Mouse (Mus musculus): ENCODE results near the gene Timp2.

Timp2 gene

DNA sequence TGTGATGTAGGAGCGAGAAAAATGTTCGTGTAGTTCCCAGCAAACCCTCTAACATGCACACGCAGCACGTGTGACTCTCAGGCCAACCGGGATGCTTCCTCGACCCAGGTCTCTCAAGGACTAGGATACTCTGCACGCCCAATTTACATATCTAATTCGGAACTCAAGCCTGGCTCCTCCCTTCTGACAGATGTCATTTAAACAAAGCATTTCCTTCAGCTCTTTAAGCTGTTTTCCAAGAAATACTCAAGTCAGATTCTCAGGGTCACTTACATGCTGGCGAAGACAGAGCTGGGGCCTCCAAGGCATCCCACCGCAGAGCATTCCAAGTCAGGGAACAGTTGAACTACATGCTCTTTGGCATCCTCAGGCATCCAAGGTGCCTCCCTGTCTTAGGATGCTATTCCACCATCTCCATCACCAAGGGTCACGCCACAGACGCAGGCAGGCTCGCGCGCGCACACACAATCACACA lies 66.5 kb downstream of the Timp2 start:
- peak; percentile 19 for DNase-seq

DNA sequence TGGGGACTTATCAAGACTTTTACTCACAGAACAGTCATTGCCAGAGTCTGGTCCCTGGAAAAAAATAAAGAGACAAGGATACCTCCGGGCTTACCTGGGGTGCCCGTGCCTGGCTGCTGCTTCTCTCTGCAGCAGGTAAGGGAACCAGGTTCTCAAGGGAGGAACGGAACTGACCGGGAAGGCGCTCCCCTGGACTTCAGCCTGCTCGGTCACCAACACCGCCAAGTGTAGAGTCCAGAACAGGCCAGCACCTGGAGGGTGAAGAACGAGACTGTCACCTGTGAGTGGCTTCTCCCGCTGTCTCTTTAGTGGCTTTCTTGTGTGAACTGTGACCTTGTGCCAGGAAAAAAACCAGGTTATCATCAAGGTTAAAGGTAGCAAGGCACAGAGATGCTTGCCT lies 68.0 kb downstream of the Timp2 start:
- peak; percentile 36 for DNase-seq

DNA sequence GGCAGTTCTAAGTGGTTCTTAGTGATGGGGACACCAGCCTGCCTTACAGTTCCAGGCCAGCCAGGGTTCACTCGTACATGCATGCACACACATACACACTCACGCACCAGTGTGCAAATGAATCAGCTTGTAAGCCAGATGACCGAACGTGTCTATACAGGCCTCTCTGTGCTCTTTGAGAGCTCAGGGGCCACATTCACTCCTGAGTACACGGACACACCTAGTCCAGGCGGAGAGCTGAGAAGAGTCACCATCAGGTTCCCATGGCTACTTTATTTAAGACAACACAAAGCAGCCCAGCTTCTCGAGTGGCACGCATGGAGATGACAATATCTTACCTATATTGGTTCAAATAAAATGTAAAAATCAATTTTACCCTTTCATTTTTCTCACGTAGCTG lies 69.1 kb downstream of the Timp2 start:
- DNase-seq = no peak

DNA sequence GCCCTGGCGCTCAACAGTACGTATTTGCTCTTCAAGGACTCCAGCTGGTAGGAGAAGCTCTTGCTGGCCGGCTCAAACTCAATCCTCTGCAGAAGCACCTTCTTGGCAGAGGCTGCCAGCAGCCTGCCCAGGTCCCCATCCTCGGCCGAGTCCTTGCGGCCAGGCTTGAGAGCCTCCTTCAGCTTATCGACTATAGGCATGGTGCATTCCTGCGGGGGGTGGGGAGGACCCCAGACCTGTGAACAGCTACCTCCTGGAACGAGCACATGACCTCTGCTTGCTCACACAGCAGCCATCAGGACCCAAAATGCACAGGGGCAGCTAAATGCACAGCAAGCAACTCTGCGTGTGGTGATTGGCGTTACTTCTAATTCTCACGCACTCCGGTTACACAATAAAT lies 69.7 kb downstream of the Timp2 start:
- no peak for DNase-seq

DNA sequence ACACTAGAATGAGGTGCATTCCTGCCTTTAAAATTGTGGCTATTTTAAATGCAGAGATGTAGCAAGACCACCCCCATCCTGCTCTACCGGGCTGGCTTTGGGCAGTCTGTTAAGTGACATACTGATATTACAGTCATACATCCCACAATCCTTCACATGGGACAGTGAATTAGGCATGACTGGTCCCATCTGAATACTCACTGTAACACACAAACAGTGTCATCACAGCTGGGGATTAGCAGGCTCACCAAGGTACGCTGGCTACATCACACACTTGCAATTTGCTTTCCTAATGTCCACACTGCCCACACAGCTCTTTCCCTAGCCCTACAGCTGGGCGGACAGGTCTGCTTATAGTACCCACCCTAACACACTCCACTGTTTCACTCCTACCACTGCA lies 75.3 kb downstream of the Timp2 start:
- DNase-seq = no peak

DNA sequence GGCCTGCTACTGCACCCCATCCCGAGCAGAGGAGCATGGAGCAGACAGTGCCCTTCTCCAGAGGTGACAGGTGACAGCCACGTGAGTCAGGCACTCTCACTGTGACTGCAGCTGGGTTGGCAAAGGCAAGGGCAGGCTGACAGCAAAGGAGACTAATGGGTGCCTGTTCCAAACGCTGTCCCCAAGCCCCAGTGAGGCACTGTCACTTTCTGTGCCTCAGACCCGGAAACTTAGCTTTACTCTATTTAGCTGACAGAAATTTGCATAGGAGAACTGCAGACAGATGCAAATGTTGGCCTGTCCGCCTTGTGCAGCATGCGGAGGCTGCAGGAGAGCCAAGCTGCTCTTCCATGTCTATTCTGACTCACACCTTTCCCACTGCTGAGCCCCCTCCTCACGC lies 79.2 kb downstream of the Timp2 start:
- no peak for DNase-seq

DNA sequence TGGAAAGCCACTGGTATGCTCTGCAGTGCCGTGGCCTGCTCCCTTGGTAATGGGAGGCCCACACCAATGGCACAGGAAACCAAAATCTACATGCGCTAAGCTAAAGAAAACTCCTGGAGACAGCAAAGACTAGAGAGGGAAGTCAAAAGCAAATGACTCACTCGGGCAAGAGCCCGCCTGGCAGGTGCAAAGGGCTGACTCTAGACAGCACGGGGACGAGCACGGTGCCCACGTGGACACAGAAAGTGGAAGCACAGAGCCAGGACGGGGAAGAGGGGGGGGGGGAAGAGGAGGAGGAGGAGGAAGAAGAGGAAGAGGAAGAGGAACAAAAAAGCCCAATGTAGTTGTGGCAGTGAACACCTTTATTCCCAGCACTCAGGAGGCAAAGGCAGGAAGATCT lies 80.4 kb downstream of the Timp2 start:
- no peak for DNase-seq

DNA sequence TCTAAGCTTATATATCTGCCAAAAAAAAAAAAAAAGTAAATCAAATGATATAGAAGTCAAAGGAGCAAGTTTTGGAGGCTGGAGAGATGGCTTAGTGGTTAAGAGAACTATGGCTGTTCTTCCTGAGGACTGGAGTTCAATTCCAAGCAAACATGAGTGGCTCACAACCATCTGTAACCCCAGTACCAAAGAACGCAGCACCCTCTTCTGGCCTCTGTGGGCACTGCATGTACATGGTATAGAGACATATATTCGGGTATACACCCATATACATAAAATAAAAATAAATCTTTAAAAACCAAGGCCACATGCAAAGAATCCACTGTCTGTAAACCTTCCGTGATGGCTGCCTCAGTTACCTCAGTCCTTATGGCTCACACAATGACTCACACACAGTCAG lies 85.7 kb downstream of the Timp2 start:
- no peak for DNase-seq

DNA sequence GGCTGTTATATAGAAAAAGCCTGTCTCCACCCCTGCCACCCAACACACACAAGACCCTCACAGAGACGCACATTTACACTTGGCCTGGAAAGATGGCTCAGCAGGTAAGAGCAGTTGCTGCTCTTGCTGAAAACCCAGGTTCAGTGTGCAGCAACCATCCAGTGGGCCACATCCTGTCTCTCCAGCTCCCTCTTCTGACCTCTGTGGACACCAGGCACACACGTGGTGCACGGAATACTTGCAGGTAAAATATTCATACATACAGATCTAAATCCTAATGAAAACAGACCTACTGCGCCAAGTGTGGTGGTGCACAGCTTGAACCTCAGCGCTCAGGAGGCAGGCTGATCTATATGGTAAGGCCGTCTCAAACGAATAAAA lies 88.9 kb downstream of the Timp2 start:
- no peak for DNase-seq

DNA sequence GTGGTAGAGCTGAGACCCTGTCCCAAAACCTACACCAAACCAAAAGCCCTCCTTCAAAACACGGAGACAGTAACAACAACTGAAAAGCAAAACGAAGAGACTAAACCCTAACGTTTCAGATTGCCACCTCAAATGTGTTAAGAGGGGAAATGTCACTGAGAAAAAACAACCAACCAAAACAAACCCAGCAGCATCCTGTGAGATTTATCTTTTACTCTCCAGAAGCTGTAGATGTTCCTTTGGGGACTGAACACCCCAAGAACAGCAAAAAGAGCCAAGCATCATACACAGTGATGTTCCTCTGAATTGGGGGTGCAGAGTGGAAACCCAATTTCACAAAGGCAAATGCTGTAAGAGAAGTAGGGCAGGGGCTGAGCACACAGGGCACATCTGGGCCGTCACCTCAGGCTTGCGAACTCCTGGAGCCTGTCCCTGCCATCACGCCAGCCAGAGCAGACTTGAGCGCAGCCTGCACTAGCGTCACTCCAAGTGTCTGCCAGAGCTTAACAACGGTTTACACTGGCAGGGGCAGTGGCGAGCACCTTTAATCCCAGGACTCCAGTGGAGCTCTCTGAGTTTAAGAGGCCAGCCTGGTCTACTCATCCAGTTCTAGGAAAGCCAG lies 89.4 kb downstream of the Timp2 start:
- DNase-seq = no peak

DNA sequence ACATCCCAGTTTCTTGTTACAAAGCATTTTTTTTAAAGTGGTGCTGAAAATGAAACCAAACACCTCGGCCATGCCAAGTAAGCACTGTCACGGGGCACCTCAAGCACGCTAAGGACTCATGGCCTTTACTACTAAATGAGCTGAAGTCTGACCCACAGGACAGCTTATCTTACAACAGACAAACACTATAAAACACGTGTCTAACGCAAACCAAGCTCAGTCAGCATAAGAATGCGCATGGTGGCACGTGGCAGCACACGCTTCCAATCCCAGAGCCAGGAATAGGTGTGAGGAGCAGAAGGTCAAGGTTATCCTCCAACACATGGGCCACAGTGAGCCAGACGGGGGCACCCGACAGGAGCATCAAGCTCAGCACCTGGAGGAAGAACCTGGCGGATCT lies 89.9 kb downstream of the Timp2 start:
- peak; percentile 46 for DNase-seq

DNA sequence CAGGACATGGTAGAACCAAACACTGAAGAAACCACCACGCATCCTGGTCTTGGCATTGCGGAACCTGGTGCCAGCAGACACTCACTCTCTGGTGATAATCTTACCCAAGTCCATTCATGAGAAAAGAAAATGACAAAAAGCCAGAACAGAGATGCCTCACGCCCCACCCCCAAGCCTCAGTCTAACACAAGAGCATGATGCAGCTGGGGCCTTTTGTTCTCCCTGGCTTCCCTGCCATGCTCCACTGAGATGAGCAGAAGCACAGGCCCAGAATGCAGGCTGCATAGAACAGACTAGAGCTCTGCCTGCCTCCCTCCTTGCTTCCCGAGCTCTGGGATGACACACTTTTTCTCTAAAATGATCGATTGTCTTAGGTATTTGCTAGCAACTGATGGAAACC lies 92.4 kb downstream of the Timp2 start:
- no peak for DNase-seq

DNA sequence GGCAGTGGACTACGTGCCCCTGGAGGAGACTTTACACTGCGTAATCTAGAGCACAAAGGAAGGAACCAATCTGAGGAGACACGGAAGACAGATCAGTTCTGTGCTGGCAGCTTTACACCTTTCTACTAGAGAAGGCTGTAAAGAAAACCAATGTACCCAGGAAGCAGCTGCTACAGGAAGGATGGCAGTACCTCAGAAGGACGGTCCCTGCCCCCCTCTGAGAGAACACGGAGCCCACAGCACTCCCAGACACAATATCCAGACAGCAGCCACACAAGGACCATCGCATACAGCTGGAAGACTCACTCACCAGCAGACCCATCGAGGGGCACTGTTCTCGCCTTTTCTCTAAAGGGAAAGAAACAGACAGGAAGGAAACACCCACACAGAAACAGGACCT lies 95.5 kb downstream of the Timp2 start:
- no peak for DNase-seq

DNA sequence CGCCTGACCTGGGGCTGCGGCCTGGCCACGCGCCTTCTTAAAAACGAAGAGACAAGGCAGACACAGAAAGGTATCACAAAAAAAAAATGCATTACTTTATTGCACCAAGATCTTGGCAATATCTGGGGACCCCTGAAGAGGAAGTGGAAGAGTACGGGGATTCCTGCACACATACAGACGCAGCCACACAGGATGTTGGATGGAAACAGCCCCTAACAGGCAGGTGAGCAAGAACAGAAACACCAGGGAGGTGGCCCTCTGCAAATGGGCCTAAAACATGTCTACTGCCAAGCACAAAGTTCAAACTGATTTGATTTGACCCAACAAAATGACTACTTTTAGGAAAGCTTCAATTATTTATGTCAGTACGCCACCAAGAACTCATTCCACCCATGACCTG lies 96.0 kb downstream of the Timp2 start:
- no peak for DNase-seq

DNA sequence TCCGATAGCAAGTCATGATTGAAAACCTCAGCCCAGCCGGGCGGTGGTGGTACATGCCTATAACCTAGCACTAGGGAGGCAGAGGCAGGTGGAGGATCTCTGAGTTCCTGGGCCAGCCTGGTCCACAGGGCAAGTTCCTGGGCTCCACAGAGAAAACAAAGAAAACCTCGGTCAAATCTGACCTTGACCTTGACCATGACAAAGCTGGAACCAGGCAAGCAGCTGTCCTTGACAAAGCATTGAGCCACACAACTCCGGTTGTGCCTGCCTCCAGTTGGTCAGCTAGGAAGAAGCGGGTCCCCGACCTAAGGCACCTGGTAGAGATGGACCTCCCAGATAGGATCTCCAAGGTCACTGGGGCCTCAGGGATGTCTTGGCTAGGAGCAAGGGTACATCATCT lies 99.2 kb downstream of the Timp2 start:
- DNase-seq = no peak

DNA sequence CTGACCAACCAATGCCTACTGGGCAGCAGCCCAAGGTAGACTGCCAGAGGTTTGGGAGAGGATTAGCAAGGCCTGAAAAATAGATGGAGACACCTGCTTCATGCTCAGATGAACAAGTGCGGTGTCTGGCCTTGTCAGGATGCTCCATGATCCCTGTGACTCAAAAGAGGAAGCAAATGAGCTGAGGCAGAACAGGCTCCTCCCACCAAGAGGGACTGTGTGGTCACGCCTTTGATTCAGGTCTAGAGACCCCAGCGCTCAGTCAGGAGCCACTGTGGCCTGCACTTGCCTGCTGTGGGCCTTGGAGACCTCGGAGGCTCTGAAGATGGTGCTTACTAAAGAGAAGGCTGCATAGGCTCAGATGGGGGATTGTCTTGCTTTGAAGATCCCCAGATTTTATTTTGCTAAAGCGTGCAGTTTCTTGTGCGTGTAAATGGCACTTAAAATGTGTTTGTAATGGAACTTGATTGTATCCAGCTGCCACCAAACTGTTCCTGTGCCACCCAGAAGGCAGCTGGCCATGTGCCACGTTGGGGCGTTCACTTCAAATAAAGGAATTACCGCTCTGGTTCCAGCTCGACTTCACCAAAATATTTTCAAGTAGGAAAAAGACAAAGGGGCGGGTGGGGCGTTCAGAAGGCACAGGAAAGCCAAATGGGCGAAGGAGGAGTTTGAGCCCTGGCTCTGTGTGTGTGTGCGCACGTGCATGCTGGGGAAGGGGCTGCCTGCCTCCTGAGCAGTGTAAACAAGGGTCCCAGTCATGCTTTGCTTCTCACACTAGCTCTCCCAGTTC lies 101.2 kb downstream of the Timp2 start:
- peak; percentile 74 for DNase-seq

DNA sequence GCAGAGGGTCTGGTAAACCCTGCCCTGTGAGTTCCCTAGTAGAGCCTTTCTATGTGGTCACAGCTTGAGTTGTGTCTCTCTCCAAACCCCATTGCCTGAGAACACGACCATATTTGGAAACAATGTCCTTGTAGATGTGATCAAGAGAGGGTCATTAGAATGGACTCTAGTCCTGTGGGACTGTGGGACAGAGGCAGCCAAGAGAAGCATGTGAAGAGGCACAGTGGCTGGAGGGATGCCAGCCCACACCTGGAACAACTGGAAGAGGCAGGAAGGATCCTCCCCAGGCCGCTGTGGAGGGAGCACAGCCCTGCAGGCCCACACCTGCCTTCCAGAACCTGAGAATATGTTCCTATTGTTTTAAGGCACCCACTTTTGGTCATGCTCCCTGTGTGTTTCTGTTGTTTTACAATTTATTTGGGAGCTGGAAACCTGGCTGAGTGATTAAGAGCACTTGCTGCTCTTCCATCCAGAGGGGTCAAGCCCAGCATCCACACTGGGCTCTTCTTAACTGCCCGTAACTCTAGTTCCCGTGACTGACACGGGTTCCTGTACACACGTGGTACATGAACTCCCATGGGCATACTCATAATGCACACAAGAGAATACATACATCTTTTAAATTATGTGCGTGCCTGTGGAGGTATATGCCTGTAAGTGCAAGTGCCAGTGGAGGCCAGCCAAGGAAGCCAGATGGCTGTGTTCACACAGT lies 101.9 kb downstream of the Timp2 start:
- no peak for DNase-seq
